Mouse (Mus musculus) erythroblast, adult 5-6 weeks (primary cell): ENCODE measurements around the gene Ggct. TPM values are rescaled to one million over a fixed set of nuclear protein-coding genes. Genes with fewer than 3 reads are reported as not detected.
"Not testable (repeated sequence)": the region's sequence is repeated elsewhere in the genome, so short reads cannot be mapped to it uniquely, and the experiment has no call there.

Source experiments
- ATAC-seq: replicated peaks from 2 replicates; pipeline ENCODE4 v1.8.0; 2016; ENCODE audit warnings: moderate number of reproducible peaks, mild to moderate bottlenecking, moderate TSS enrichment, inconsistent platforms; ENCODE audit not compliant: poor library complexity, low FRiP score, severe bottlenecking
- total RNA-seq, 2 experiments: library from RNA; stranded (forward) in 1 of 2; stranded (reverse) in 1 of 2; fragments of 150-400 nt in 1 of 2; fragments of 200-764, 138-1000 nt in 1 of 2; gene quantifications; 2 replicates each; pipeline versions ENCODE4 v1.2.3 to v1.2.4; 2015 to 2017; ENCODE audit warnings: low replicate concordance in 2 of 2

Gene Ggct
- total RNA-seq, 2 experiments from 2014 or later: 0.96 to 4.8 TPM

DNA sequence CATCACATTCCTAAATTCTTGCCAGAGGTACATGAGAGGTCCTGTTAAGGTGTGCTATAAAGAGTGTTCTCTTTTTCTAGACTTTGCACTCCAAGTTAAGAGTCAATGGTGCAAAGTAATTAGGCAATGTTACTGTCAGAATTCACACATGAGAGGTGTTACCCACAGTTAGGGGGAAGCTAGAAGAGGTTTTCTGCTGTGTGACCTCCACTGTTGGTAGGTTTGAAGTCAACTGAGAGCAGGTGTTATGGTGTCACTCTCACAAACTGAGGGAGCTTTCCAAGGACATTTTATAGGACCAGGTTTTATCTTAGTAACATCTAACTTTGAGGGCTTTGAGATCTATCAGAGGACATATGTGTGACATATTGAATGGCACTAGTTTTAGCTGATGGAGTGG is 36.8 kb downstream of the Ggct start:
- ATAC-seq: no peak

DNA sequence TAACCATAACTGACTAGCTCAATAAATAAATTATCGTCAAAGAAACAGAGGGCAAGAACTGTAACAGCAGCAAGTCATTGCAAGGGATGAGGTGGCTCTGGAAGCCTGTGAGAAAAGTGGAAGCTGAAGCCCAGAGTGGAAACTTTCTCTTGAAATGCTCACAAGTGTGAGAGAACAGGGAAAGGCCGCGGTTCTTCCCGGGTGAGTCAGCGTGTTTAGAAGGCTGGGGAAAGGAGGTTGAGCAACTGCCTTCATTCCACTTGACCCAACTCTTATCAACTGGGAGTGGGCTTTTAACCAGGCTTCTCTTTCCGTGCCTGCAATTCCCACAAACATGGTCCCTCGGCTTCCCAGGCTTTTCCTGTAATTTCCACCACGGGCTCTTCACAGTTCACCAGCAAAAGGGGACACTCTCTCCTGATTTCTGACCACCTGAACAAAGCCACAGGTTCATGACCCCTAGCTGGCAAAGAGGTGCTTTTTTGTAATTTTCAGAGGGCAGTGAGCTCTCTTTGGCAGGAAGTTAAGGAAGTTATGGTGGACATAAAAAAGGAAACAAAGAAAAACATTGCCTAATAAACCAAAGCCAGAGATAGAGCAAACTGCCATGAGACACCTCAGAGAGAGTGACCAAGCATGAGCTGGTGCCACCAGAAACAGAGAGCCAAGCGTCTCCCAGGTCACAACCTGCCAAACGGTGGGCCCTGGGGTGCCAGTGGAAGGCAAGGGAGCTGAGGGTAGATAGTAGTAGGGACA is 37.9 kb downstream of the Ggct start:
- ATAC-seq: no peak

DNA sequence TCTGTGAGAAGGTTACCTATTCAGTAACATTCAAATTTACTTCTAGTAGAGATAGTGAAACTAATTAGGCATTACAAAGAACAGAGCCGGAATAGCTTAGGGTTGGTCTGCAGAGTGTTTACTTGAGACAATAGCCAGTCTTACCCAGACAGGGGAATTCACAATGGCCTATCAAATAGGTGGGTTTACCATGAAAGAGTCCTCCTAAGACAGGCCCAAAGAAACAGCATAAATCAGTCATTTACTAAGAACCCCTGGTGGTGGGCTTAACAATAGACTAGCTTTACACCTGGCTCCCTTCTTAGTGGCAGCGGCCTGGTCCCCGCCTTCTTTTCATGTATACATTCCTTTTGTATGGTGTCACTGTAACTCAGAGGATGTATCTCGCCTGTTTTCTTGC is 39.4 kb downstream of the Ggct start:
- ATAC-seq: not testable (repeated sequence)

DNA sequence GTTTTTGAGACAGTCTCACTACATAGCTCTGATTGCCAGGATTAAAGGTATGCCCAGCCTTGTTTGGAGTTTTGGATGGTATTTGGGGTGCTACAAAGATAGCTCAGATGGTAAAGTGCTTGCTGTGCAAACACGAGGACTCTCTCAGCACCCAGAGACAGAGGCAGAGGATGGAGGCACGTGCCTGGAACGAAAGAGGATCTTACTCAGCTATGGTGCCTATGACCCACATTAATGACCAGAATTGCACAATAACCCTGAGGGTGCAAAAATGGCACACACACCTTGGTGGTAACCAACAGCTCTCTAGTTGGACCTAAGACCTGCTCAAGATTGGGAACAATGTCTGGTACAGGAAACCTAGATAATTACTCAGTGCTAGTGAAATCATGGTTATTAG is 40.2 kb downstream of the Ggct start:
- ATAC-seq: no peak

DNA sequence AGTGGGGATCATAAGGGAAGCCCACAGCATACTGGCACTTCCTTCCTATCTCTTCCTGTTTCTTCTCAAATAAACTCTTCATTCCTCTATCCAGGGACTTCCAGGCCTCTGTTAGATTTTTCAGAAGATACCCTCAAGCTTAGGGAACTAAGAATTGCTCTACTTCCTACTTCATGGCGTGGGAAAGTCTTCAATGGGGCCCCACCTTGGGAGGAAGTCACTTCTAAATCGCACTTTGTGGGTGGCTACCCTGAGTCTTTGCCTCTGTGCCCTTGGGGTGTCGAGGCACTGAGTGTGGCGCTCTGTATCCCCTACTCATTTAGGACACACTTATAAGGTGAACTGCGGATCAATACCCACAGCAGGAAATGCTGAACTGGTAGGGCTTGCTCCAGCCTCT is 44.1 kb downstream of the Ggct start:
- no peak for ATAC-seq

DNA sequence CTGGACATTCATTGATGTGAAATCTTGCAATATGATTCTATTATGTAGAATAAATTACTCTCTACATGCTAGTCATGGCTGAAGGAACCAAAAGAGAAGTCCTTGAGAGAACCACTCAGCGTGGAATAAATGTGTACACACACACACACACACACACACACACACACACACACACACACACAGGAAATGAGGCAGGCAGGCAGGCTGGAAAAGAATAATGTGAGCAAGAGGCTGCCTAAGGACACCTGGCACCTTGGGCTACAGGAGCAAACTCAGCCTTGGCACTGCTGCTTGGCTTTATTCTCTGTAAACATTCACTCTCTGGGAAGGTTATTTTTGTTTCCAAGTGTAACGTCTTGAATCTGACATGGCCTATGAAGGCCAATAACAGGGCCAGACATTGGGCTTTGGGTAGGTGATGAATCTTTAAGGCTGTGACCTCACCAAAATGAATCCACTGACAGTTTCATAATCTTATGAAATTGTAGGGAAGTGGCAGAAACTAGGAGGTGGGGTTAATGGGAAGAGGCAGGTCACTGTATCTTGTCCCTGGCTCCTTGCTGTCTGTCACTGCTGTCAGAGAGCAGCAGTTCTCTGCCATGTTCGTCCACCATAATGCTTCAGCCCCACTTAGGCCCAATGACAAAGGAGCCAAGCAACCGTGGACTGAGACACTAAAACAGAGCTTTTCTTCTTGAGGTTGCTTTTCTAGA is 46.4 kb downstream of the Ggct start:
- no peak for ATAC-seq

DNA sequence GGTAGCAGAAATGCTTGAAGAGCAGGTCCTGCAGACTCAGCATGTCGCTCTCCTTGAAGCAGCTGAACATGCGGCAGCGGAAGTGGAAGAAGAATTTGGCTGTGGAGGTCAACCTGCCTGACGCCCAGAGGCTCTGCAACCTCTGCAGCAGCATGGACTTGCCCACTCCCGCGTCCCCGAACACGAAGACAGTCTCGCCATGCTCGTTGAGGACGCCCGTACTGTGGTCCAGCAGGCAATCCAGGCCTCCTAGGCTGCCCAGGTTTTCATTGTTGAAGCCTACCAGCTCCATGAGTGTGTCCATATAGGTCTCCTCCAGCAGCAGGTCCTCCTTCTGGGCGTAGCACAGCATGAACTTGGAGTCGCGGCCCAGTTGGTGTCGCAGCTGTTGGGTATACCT is 48.2 kb downstream of the Ggct start:
- ATAC-seq: no peak

DNA sequence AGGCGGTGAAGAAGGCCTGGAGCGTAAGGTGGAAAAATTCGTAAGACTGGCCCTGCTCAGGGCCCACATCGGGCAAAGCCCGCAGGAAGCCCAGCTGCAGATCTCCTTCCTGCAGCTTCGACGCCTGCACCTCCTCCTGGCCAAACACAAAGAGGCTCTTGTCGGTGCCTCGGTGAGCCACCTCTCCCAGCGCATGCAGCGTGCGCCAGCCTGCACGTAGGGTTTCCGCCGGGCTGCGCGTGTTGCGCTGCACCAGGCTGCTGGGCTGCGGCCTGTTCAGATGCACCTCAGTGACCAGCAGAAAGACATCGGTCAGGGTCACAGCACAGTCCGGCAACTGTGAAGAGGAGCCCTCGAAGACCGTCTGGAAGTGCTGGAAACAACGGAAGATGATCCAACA is 49.0 kb downstream of the Ggct start:
- no peak for ATAC-seq

DNA sequence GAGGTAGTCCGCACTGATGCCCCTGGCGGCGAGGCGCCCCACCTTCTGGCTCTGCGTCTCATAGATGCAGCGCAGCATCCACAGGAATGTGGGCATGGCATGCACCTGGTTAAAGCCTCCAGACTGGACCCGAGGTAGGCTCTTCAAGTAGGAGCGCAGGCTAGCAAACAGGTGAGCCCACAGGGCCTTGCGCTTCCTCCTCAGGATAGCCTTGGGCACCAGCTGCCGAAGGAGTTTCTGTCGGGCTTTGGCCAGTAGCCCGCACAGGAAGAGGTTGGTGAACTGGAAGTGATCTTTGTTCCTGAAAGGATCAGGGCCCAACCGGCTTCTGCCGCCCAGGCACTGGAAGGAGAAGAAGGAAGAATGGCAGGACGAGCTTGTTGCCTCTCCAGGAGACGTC is 49.5 kb downstream of the Ggct start:
- no peak for ATAC-seq

DNA sequence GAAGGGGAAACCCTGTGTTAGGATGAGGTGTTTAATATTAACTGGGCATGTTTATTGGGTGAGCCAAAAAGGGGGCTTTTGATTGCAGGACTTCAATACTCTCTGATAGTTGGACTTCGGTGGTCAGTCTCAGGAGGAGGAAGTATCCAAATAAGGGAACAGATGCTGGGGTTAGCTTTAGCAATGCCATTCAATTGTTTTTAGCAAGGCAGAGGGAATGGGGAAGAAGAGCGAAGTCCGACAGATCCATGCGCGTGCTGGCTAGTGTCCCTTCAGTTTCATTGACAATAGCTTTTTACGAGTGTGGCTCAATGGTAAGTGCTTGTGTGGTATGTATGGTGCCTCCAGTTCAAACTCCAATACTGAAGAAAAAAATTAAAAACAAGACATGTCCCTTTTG is 51.6 kb downstream of the Ggct start:
- no peak for ATAC-seq

DNA sequence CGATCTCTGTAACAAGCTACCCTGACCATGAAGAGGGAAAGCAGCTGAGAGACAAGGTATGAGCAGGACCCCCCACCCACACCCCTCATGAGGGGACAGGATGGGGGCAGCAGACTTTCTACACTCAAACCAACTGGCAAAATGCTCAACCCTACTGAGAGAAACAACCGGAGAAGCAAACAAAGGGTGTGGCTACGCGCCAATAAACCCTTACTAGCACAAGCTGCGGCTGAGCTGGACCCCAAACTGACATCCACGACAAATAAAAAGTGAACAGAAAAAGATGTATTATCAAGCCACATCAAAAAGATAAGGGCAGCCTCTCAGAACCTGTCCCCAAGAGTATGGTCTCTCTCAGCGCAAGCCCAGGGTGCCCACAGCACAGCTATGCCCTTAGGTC is 52.6 kb downstream of the Ggct start:
- ATAC-seq: no peak

DNA sequence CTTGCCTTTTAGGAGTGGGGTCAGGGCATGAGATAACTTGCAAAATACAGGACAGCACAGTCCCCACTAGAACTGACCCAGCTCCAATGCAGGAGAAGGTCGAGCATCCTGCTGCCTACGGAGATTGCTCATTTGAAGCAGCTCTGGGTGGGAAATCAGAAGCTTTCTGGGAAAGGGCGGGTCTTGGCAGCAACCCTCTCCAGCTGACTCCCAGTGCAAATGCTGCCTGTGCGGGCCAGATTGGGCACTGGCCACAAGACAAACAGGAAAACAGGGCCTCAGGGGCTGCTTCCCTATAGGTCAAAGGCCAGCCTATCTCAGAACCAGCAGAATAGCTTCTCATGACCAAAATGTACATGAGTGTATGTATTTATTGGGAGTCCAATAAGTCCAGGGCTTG is 53.1 kb downstream of the Ggct start:
- no peak for ATAC-seq

DNA sequence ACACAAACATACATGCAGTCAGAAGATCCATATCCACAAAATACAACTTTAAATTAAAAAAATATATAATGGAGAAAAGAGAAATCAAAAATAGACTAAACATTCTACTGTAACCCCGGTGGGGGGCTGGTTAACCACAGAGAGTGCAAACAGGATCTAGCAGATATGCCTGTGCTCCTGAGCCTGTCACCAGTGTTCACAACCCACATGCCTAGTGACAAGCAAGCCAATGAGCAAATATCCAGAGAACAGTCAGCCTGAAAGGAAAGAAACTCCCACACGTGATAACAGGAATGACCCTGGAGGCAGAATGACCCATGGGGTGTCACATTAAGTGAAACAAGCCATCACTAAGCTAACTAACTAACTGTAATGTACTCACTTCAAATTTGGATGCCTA is 56.3 kb downstream of the Ggct start:
- no peak for ATAC-seq

DNA sequence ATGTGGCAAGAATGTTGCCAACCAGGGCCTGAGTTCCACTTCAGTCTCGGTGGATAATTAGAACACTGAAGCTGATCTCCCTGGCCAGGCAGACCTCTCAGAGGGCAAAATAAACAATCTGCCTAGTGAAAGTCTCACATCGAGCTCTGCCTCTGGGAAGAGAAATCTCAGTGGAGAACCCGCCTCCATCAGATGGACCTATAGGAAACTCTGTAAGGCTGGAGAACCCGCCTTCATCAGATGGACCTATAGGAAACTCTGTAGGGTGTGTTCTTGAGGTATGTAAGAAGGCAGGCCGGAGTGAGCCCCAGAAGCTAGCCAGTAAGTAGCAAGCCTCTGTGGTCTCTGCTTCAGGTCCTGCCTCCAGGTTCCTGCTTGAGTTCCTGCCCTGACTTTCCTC is 57.8 kb downstream of the Ggct start:
- no peak for ATAC-seq

DNA sequence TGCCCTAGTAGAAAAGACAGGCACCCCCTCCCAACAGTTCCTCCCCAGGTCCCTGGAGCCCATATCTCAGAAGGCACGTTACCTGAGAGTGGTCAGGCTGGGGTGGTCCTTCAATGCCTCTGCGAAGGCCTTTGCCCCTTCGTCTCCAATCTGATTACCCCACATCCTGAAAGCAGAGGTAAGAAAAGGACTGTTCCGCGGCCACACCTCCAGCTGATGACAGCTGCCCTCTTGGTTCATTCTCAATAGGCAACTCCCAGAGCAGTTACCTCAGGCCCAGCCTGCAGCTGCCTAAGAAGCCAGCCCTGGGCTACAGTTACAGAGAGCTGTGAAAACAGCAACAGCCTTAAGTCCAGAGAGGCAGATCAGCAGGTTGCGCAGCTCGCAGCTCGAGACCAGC is 58.4 kb downstream of the Ggct start:
- ATAC-seq: no peak

DNA sequence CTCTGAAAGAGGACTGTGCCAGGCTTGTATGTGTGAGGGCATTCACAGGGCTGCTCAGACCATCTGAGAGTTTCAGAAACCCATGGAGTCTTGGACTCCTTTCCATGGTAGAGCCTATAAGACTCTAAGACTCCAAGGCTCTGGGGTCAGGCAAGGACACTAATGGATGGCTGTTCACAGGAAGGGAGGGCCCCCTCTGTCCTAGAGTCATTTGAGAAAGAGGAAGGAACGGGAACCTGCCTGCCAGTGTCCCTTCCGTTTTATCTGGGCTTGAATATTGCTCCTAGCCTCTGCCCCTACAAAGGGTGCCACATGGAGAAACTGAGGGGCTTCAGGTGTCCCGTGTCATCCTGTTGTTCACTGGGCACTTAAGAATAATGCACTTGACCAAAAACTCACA is 58.9 kb downstream of the Ggct start:
- ATAC-seq: no peak

DNA sequence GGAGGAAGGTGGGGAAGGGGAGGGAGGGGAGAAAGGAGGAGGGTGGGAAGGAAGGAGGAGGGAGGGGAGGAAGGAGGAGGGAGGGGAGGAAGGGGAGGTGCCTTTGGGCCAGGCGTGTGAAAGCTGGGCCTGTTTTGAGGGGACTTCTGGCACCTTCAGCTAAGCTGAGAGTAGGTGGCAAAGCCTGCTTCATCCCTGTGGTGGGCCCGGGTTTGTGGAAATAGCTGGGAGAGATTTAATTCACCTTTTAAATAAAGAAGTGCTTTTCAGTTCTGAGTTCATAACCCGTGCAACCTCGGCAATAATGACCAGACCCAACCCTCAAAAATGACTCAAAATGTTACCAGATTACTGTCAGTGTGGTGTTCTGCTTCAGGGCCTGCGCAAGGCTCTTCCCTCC is 59.5 kb downstream of the Ggct start:
- no peak for ATAC-seq

Other genes starting within 250 kb of the Ggct start
- gene Znrf2, start 176.0 kb downstream of the Ggct start, total RNA-seq (2015; ENCODE audit: low replicate concordance): 14.4 and 19.4 TPM in 2 replicates
- gene Znrf2, start 176.0 kb downstream of the Ggct start, total RNA-seq (2017; ENCODE audit: low replicate concordance): 11.4 and 16.2 TPM in 2 replicates
- 1.5 and 16.9 TPM in 2 replicates for gene Nod1, start 20.3 kb downstream of the Ggct start, total RNA-seq (2015; ENCODE audit: low replicate concordance)
- 1.6 and 2.6 TPM in 2 replicates for gene Nod1, start 20.3 kb downstream of the Ggct start, total RNA-seq (2017; ENCODE audit: low replicate concordance)
- 15.9 and 23.6 TPM in 2 replicates for gene Gars, start 45.1 kb upstream of the Ggct start, total RNA-seq (2015; ENCODE audit: low replicate concordance)
- gene Gars, start 45.1 kb upstream of the Ggct start, total RNA-seq (2017; ENCODE audit: low replicate concordance): 41.8 and 49.3 TPM in 2 replicates
- gene Crhr2, start 140.1 kb upstream of the Ggct start, total RNA-seq (2015; ENCODE audit: low replicate concordance): not detected in 2 replicates
- gene Crhr2, start 140.1 kb upstream of the Ggct start, total RNA-seq (2017; ENCODE audit: low replicate concordance): 0.28 TPM in 1 of 2 replicates, not detected in the other
- not detected in 2 replicates for gene Inmt, start 182.1 kb upstream of the Ggct start, total RNA-seq (2015; ENCODE audit: low replicate concordance)
- not detected in 2 replicates for gene Inmt, start 182.1 kb upstream of the Ggct start, total RNA-seq (2017; ENCODE audit: low replicate concordance)
- gene Mindy4, start 210.4 kb upstream of the Ggct start, total RNA-seq (2015; ENCODE audit: low replicate concordance): not detected in 2 replicates
- gene Mindy4, start 210.4 kb upstream of the Ggct start, total RNA-seq (2017; ENCODE audit: low replicate concordance): 3.4 TPM in 1 of 2 replicates, not detected in the other